Mouse (Mus musculus): ENCODE measurements around the gene Ugcg. TPM values are rescaled to one million over a fixed set of nuclear protein-coding genes. Genes with fewer than 3 reads are reported as not detected.
A peak's percentile ranks its signal among the peaks of the same experiment; 100 is the strongest.

Gene Ugcg
- polyA plus RNA-seq, 1 experiment from 2014 or later = 10.4 TPM

DNA sequence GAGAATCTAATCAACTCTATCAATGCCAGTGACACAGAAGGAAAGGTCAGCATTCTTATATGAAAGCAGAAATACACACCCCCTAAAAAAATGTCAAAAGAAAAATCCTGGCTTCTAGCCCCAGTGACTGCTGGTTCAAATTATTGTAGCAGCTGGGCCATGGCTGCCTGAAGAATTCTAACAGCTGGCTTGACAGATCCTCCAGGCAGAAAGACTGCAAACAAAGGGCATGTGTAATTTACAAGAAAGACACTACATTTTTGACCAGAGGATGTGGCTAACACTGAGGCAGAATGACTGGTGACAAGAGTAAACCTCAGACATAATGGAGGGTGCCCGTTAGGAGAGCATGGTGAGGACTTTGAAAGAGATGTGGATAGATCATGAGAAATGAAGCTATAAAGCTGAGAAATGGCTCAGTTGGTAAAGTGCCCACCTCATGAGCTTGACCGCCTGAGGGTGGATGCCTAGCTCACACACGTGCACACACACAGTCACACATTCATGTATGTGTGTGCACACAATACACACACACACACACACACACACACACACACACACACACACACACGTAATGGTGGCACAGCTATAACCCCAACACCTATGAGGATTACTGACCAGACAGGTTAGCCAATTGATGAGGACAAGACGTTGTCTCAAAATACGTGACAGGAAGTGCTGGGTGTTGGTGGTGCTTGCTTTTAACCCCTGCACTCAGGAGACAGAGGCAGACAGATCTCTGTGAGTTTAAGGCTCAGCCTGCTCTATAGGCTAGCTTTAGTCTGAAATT lies 42.4 kb downstream of the Ugcg start:
- Histone ChIP-seq H3K4me1 (peaks cover 11% of the 10 kb centered on the region), H3K4me2 (replicated peaks) (no peak overlapping the region), H3K27me3 (no peaks in the 10 kb centered on the region), H3K36me3 (no peaks in the 10 kb centered on the region), H3K27ac (replicated peaks) (peak overlapping the region; percentile 67), H3K9ac (no peak overlapping the region), H3K9me3 (replicated peaks) (no peaks in the 10 kb centered on the region), H3K4me3 (replicated peaks) (no peak overlapping the region)
- WGBS = 63% methylated on average over 6 of the region's 6 CpGs
- ATAC-seq (ENCODE audit: insufficient number of reproducible peaks, low FRiP score, low TSS enrichment, low read depth) = no peak

DNA sequence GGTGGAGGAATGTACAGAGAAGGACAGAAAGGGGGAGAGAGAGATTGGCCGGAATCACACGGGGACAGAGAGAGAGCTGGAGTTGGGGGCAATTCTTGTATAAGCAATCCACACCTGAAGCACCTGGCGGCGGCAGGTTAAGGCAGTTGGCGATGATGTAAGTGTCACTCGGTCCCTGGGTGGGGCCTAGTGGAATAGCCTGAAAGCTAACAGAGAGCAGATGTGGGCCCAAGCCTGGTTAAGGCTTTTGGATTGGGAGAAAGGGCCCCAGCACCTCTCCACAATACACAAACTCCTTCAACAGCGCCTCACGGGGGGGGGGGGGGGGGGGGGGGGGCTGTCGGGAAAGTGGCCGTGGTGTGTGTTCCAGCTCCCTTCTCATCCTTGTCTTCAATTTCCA lies 45.0 kb downstream of the Ugcg start:
- ATAC-seq (ENCODE audit: insufficient number of reproducible peaks, low FRiP score, low TSS enrichment, low read depth) = no peak

DNA sequence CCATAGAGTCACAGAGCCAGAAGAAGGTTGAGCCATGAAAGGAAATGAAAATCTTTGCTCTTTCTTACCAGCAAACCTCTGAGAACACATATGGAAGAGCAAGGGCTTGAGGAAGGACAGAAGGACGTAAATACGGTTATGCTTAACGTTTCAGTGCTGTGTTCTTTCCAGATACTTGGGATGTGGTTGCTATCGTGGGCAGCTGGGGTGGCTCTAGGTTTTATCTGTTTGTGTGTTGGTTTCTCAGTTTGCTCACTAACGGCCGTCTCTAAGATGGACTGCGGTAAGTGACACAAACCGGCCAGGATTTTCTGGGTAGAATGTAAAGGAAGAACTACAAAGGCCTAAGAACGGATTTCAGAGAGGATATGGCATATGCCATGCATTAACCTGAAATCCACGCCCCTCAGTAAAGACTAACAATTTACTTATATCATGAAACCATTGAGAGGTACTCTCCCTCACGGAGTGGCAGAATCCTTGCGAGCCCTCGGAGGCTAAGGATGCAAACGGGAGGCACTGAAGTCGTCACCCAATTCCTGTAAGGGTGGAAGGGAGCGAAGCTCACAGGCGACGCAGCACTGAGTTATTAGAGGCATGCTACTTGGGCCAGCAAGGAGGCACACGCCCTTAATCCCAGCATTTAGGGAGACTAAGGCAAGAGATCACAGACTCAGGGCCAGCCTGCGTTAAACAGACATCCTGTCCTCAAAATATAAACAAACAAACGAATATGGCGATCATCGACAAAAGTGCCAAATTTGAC lies 45.6 kb downstream of the Ugcg start:
- H3K4me2 ChIP-seq (replicated peaks) = no peak overlapping the region
- no peaks in the 10 kb centered on the region for H3K36me3 ChIP-seq
- no peaks in the 10 kb centered on the region for H3K9me3 ChIP-seq (replicated peaks)
- no peak for ATAC-seq (ENCODE audit: insufficient number of reproducible peaks, low FRiP score, low TSS enrichment, low read depth)
- H3K4me1 ChIP-seq = peaks cover 11% of the 10 kb centered on the region
- no peak overlapping the region for H3K9ac ChIP-seq
- no peak overlapping the region for H3K27ac ChIP-seq (replicated peaks)
- no peak overlapping the region for H3K4me3 ChIP-seq (replicated peaks)
- H3K27me3 ChIP-seq = no peaks in the 10 kb centered on the region
- WGBS = 82% methylated on average over 23 of the region's 23 CpGs

More for the DNA sequence above, 45.0 kb downstream of the Ugcg start:
- no peaks in the 10 kb centered on the region for H3K27me3 ChIP-seq
- H3K9me3 ChIP-seq (replicated peaks) = no peaks in the 10 kb centered on the region
- H3K4me1 ChIP-seq = peaks cover 11% of the 10 kb centered on the region
- WGBS = 85% methylated on average over 8 of the region's 10 CpGs
- no peak overlapping the region for H3K4me2 ChIP-seq (replicated peaks)
- no peak overlapping the region for H3K9ac ChIP-seq
- no peaks in the 10 kb centered on the region for H3K36me3 ChIP-seq
- no peak overlapping the region for H3K27ac ChIP-seq (replicated peaks)
- no peak overlapping the region for H3K4me3 ChIP-seq (replicated peaks)

- Histone ChIP-seq H3K4me1 (peaks cover 5% of the 10 kb centered on the region), H3K27me3 (no peaks in the 10 kb centered on the region), H3K9ac (no peak overlapping the region), H3K36me3 (no peaks in the 10 kb centered on the region), H3K27ac (replicated peaks) (no peak overlapping the region), H3K4me3 (replicated peaks) (no peak overlapping the region), H3K9me3 (replicated peaks) (no peaks in the 10 kb centered on the region), H3K4me2 (replicated peaks) (no peak overlapping the region)
- ATAC-seq (ENCODE audit: insufficient number of reproducible peaks, low FRiP score, low TSS enrichment, low read depth) = no peak
- 92% methylated on average over 3 of the region's 3 CpGs for WGBS
Measured at GRCm38 (mm10) chr4:59236362-59236761, 47.3 kb downstream of the Ugcg start.

DNA sequence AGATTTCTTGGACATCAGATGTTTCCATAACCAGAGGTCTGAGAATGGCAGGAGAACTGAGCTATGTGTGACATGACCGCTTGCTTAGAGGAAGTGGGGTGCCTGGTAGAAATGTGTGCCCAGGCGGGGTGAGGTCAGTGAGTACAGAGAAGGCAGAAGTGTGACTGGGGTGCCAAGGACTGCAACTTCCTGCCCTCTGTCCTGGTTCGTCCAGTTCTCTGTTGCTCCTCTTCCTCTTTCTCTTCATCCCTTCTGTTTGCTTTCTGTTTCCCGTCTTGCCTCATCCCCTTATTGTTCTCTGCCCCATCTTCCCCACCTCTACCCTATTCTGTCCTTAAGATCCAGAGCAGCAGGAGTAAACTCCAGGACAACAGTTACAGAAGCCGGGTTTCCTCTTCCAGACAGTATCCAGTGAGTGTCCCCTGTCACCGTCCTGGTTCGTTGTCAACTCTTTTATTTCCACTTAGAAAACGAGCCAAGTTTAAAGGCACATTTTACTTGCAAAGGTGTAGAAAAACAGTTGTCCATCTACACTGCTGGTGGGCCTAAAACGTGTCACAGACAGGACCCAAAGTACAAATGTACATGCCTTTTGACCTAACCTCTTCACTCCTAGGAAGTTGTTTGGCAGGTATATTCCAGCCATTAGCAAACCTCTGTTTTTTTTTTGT lies 49.7 kb downstream of the Ugcg start:
- no peak overlapping the region for H3K4me3 ChIP-seq (replicated peaks)
- no peaks in the 10 kb centered on the region for H3K36me3 ChIP-seq
- no peak for ATAC-seq (ENCODE audit: insufficient number of reproducible peaks, low FRiP score, low TSS enrichment, low read depth)
- 70% methylated on average over 9 of the region's 9 CpGs for WGBS
- H3K27me3 ChIP-seq = no peaks in the 10 kb centered on the region
- H3K27ac ChIP-seq (replicated peaks) = no peak overlapping the region
- H3K9ac ChIP-seq = no peak overlapping the region
- H3K4me2 ChIP-seq (replicated peaks) = no peak overlapping the region
- H3K4me1 ChIP-seq = no peaks in the 10 kb centered on the region
- no peaks in the 10 kb centered on the region for H3K9me3 ChIP-seq (replicated peaks)

GRCm38 (mm10) chr4:59239312-59239728 lies 50.3 kb downstream of the Ugcg start:
- H3K4me2 ChIP-seq (replicated peaks) = no peak overlapping the region
- no peaks in the 10 kb centered on the region for H3K9me3 ChIP-seq (replicated peaks)
- 29% methylated on average over 9 of the region's 9 CpGs for WGBS
- H3K4me1 ChIP-seq = no peaks in the 10 kb centered on the region
- ATAC-seq (ENCODE audit: insufficient number of reproducible peaks, low FRiP score, low TSS enrichment, low read depth) = 0 out of 2 replicates have a peak, but pooled peaks have one; percentile 34
- H3K36me3 ChIP-seq = no peaks in the 10 kb centered on the region
- no peaks in the 10 kb centered on the region for H3K27me3 ChIP-seq
- no peak overlapping the region for H3K9ac ChIP-seq
- H3K4me3 ChIP-seq (replicated peaks) = no peak overlapping the region
- H3K27ac ChIP-seq (replicated peaks) = peak overlapping the region; percentile 18; the same call in 1 of the 2 replicates

DNA sequence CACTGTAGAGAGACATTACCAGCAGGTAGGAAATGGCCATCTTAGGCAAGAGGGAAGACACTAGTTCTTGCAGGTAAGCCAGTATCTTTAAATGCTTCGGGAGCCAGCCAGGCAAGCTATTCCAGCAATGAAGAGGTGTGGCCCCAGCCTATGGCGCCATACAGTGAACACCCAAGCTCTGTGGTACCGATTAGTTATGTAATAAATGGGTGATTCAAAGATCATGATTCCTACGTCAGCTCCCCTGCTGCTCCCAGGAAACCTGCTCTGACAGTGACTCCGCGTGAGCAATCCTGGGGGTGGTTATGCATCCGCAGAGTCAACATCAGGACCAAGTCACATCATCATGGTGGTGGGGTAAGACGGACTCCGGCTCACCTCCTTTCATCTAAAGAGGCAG lies 51.1 kb downstream of the Ugcg start:
- no peak overlapping the region for H3K9ac ChIP-seq
- no peaks in the 10 kb centered on the region for H3K36me3 ChIP-seq
- H3K4me3 ChIP-seq (replicated peaks) = no peak overlapping the region
- no peaks in the 10 kb centered on the region for H3K4me1 ChIP-seq
- no peak for ATAC-seq (ENCODE audit: insufficient number of reproducible peaks, low FRiP score, low TSS enrichment, low read depth)
- no peak overlapping the region for H3K4me2 ChIP-seq (replicated peaks)
- H3K9me3 ChIP-seq (replicated peaks) = no peaks in the 10 kb centered on the region
- H3K27ac ChIP-seq (replicated peaks) = peak overlapping the region; percentile 18; the same call in 1 of the 2 replicates
- WGBS = 81% methylated on average over 9 of the region's 9 CpGs
- H3K27me3 ChIP-seq = no peaks in the 10 kb centered on the region

GRCm38 (mm10) chr4:59241096-59241495 lies 52.0 kb downstream of the Ugcg start:
- H3K4me1 ChIP-seq = no peaks in the 10 kb centered on the region
- no peak for ATAC-seq (ENCODE audit: insufficient number of reproducible peaks, low FRiP score, low TSS enrichment, low read depth)
- WGBS = 88% methylated on average over 4 of the region's 4 CpGs
- H3K9me3 ChIP-seq (replicated peaks) = no peaks in the 10 kb centered on the region
- H3K27me3 ChIP-seq = no peaks in the 10 kb centered on the region
- H3K27ac ChIP-seq (replicated peaks) = no peak overlapping the region
- H3K36me3 ChIP-seq = no peaks in the 10 kb centered on the region
- H3K4me3 ChIP-seq (replicated peaks) = no peak overlapping the region
- H3K9ac ChIP-seq = no peak overlapping the region
- H3K4me2 ChIP-seq (replicated peaks) = no peak overlapping the region

GRCm38 (mm10) chr4:59242221-59242620 lies 53.2 kb downstream of the Ugcg start:
- Histone ChIP-seq H3K4me3 (replicated peaks) (no peak overlapping the region), H3K4me2 (replicated peaks) (no peak overlapping the region), H3K27me3 (no peaks in the 10 kb centered on the region), H3K36me3 (no peaks in the 10 kb centered on the region), H3K9me3 (replicated peaks) (no peaks in the 10 kb centered on the region), H3K27ac (replicated peaks) (no peak overlapping the region), H3K4me1 (no peaks in the 10 kb centered on the region), H3K9ac (no peak overlapping the region)
- WGBS = 93% methylated on average over 3 of the region's 3 CpGs
- no peak for ATAC-seq (ENCODE audit: insufficient number of reproducible peaks, low FRiP score, low TSS enrichment, low read depth)

- Histone ChIP-seq H3K9me3 (replicated peaks) (no peaks in the 10 kb centered on the region), H3K4me2 (replicated peaks) (no peak overlapping the region), H3K4me1 (no peaks in the 10 kb centered on the region), H3K27ac (replicated peaks) (no peak overlapping the region), H3K4me3 (replicated peaks) (no peak overlapping the region), H3K9ac (no peak overlapping the region), H3K36me3 (no peaks in the 10 kb centered on the region), H3K27me3 (no peaks in the 10 kb centered on the region)
- no peak for ATAC-seq (ENCODE audit: insufficient number of reproducible peaks, low FRiP score, low TSS enrichment, low read depth)
- WGBS = 81% methylated on average over 7 of the region's 7 CpGs
Measured at GRCm38 (mm10) chr4:59243802-59244493, 54.9 kb downstream of the Ugcg start.
